Mouse (Mus musculus) adrenal gland, adult (tissue): ENCODE data around the gene Pdik1l.
A peak's percentile ranks its signal among the peaks of the same experiment; 100 is the strongest.

Experiments used
- DNase-seq, 2 experiments: peaks; one replicate each; pipeline ENCODE4 v3.0.0; 2022 to 2023; ENCODE audit warnings: low spot score in 1 of 2; ENCODE audit not compliant: inconsistent age in 2 of 2

The Pdik1l gene

GRCm38 (mm10) chr4:134287575-134288025 lies at the start of gene Pdik1l:
TSS of gene Pdik1l (minus strand) at chr4:134287895.
- peak; percentile 82 to 93 for DNase-seq

- DNase-seq, result no peak
Measured at GRCm38 (mm10) chr4:134330281-134330680, 42.6 kb upstream of the Pdik1l start.

GRCm38 (mm10) chr4:134328832-134329231 lies 41.1 kb upstream of the Pdik1l start:
- no peak for DNase-seq

DNA sequence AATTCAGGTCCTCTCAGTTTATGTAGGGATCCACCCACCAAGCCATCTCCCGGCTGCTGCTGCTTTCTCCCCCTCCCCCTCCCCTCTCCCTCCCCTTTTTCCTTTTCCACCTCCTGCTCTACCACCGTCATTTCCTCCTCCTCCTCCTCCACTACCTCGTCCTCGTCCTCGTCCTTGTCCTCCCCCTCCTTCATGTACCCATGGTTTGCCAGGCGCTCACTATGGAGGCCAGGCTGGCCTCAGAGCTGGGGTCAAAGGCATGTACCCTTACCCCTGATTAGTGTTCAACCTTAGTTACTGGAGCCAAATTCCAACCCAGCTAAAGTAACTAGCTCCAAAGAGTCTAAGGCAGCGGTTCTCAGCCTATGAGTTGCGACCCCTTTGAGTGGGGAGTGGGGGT lies 40.5 kb upstream of the Pdik1l start:
- DNase-seq, result no peak

DNA sequence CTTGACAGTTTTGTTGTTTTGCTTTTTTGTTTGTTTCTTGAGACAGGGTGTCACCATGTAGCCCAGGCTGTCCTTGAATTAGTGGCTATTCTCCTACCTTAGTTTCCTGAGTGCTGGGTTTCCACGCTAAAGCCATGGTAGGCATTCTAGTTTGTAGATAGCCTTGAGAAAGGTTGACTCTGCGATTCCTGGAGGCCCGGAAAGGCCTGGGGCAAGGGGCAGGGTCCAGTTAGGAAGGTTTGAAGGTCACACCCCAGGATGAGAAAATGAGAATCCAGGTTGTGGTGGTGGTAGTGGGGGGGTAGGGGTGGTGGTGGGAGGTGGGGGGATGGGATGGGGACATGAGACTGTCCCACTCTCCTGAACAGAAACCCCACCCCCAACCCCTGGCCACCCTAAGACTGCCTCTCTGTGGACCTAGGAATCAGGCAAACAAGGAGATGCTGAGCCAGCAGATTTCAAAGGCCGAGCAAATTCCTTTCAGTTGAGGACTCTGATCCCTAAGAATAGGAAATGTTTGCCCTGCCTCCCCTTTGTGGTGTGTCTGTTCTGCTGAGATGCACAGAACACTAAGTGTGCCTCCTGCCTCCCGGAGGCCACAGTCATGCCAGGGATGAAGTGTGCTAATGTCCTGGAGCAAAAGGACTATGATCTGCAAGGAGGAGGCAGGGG lies 39.3 kb upstream of the Pdik1l start:
- DNase-seq, result no peak

GRCm38 (mm10) chr4:134324655-134325054 lies 37.0 kb upstream of the Pdik1l start:
- no peak for DNase-seq

DNA sequence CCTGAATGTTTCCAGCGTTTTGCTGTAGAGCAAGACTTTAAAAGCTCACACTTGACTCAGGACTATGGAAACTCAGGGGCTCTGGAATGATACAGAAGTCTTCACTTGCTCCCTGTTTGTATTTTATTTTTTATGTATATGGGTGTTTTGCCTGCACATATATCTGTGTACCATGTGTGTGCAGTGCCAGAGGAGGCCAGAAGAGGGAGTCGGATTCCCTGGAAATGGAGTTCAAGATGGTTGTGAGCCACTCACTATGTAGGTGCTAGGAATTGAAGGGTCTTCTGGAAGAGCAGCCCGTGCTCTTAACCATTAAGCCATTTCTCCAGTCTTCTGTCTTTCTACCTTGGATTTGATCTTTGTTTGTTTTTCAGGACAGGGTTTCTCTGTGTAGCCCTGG lies 33.8 kb upstream of the Pdik1l start:
- peak in 1 of 2 experiments; percentile 42 for DNase-seq

- no peak for DNase-seq
Measured at GRCm38 (mm10) chr4:134319674-134320073, 32.0 kb upstream of the Pdik1l start.

DNA sequence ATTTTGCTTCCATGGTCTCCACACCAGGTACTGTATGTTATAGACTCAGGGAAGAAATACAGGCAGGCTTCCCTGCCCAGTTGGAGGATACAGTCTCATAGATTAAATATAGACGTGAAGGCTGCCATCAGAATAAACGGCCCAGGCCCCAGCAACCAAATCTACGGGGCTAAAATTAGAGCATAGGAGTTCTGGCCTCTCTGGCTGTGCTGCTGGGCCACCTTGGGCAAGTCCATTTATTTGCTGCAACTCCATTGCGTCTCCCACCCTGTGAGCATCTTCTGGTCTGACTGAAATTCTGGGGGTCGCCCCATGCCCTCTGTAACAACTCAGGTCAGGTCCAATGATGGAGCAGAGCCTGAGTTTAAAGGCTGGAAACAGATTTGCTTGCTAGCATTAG lies 31.4 kb upstream of the Pdik1l start:
- no peak for DNase-seq

DNA sequence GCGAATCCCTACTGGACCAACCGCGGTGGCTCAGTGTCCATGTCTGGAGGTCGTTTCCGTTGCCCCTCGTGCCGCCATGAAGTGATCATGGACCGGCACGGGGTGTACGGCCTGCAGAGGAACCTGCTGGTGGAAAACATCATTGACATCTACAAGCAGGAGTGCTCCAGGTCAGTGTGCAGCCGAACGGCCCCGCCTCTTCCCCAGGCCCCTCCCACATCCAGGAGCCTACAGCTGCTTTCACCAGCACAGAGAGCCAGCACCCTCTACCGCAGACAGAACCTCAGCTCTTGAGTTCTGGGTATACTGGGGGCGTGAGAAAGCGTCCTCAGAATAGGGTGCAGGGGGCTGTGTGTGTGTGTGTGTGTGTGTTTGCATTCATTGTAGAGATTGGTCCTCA lies 28.7 kb upstream of the Pdik1l start:
- DNase-seq, result no peak

DNA sequence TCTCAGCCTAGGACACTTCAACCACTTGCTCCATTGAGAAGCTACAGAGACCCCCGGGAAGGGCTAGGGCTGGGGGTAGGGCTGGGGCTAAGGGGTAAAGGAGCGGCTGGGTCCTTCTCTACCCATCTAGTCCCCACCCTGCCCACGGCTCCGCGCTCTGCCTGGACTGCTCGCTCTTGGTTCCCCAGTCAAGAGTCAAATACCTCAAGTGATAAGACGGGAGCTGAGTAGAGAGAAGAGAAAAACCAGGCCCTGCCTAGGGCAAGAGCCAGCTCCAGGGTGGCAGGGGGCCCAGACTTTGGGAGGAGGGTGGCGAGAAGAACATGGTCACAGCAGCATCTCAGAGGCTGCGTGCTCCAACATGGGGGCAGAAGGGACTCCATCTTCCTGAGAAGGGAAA lies 27.8 kb upstream of the Pdik1l start:
- no peak for DNase-seq

DNA sequence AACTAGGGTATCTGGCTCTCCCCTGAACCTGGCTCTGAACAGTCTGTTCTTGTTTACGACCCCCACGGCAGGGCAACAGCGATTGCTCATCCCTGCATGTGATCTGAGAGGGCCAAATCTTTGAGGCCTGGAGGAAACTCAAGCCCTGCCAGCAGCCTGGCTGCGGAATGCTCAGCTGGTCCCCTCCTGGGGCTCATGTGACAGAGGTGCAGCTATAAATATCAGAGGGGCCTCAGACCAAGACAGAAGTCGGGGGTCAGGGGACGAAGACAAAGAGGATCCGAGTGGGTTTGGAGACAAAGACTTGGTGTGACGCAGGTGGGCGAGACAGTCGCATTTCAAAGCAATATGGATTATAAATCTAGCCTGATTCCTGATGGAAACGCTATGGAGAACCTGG lies 27.2 kb upstream of the Pdik1l start, which contains the start of gene Trim63:
Gene Trim63 (plus strand): TSS at position 245 of the 400 bp plus-strand sequence.
- DNase-seq, result no peak

DNA sequence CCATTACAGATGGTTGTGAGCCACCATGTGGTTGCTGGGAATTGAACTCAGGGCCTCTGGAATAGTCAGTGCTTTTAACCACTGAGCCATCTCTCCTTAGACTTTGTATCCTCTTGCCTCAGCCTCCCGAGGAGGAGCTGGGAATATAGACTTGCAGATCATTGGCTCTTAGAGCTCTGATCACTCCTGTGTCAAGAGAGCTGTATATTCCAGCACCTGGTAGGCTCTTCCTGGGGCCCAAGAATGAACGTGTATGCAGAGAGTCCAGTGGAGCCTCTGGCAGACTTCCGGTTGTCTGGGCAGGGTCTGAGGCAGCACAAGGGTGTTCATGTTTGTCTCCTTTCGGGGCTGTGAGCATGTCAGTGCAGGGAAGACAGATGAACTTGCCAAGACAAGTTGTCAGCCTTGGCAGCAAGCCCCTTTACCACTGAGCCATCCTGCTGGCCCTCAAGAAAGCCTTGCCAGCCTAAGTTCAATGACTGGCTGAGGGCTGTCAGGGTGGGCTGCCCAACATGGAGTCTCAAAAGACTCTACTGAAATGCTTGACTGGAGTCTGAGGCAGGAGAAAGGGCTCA lies 26.5 kb upstream of the Pdik1l start:
- DNase-seq, result no peak

DNA sequence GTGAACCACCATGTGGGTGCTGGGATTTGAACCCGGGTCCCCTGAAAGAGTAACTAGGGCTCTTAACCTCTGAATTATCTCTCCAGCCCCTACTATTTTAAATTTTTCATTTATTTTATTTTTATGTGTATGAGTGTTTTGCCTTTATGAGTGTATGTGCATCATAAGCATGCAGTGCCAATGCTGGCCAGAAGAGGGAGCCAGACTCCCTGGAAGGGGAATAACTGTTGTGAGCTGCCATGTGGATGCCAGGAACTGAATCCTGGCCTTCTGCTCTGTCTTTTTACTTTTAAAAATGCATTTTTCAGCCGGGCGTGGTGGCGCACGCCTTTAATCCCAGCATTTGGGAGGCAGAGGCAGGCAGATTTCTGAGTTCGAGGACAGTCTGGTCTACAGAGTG lies 25.2 kb upstream of the Pdik1l start:
- DNase-seq, result no peak

- DNase-seq, result no peak
Measured at GRCm38 (mm10) chr4:134312341-134312740, 24.6 kb upstream of the Pdik1l start.

DNA sequence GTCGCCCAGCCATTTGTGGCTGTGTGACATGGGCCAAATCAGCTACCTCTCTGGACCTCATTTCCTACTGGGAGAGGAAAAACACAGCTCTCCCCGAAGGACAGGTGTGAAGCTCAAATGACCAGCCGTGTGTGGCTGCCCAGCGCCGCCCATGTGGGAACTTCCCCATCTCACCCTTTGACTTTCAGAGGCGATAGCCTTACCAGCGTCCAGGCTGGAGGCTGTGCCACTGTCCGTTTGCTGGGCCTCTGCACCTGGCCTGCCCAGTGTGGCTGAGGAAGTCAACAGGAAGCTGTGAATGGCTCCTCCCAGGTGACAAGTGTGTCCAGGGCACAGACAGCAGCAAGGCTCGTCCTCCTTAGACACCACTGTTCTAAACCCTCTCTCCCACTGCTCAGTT lies 24.1 kb upstream of the Pdik1l start:
- DNase-seq, result no peak

DNA sequence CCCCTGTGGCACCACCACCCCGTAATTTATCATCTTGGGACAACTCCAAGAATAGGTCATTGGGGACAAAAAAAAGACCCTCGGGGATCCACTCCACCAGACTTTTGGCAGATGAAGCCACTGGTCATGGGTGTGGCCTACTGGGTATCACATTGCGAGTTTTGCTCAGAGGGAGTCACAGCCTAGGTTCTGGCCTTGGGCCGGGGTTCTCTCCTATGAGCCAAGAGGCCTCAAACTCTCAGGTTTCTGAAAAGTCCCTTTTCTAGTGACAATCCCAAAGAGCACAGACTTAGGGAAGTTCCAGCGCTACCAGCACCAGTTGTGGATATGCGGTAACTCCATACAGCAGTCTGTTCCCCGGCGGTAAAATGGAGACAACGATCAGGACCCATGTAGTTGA lies 23.0 kb upstream of the Pdik1l start:
- no peak for DNase-seq

- DNase-seq, result no peak
Measured at GRCm38 (mm10) chr4:134310106-134310505, 22.4 kb upstream of the Pdik1l start.

DNA sequence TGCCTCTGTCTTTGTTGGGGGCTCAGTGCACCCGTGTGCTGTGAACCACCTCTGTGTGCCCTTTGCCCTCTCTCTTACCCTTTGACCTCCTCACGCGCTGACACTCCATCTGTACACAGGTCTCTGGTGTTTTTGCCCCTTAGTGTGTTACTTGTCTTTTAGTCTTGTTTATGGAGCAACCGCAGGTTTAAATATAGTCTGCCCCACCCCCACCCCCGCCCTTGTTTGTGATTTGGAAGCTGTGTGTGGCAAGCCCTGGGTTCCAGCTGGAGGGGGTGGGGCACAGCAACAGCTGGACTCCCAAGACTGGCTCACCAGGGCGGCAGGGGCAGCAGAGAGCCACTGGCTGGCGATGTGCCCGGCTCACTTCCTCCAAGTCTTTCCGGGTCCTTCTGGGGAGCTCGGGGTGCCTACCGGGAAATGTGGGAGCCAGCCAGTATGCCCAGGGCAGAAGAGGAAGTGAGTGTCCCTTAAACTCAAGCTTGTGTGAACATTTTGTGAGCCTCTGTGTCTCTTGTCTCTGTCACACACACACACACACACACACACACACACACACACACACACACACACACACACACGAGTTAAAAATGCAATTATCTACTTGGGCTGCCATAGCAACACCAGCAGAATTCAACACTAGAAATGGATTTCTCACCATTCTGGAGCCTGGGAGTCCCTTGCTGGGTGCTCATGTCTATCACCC lies 19.8 kb upstream of the Pdik1l start:
- peak; percentile 59 to 73 for DNase-seq

DNA sequence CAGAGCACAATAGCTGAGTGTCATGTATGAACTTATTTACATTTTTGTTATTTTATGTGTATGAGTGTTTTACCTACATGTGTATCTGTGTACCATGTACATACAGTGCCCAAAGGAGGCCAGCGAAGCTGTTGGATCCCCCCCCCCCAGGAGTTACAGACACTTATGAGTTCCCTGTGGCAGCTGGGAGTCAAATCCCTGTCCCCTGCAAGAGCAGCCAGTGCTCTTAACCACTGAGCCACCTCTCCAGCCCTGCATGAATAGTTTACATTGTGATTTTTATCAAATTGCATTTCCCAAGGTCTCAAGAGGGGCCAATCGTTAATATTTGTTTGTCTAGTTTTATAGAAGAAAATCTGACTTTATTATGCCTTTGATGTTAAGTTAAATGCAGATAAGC lies 19.3 kb upstream of the Pdik1l start:
- no peak for DNase-seq

DNA sequence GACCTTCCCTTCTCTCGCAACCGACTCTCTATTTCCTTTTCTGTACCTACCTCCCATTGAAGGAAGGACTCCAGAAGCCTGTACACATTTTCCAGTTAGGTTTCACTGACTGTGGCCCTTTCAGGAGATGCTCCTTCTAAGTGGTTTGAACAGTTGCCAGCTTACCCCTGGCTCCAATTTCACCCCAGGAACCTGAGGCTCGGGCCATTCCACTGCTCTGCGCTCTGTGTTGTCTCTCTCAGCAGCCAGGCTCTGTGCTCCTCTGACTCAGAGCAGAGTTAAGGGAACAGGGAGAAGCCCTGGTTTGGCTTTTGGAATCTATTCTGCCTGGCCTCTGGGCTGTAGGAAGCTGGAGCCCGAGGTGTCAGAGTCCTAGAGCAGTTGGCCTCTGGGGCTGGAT lies 14.4 kb upstream of the Pdik1l start:
- no peak for DNase-seq

DNA sequence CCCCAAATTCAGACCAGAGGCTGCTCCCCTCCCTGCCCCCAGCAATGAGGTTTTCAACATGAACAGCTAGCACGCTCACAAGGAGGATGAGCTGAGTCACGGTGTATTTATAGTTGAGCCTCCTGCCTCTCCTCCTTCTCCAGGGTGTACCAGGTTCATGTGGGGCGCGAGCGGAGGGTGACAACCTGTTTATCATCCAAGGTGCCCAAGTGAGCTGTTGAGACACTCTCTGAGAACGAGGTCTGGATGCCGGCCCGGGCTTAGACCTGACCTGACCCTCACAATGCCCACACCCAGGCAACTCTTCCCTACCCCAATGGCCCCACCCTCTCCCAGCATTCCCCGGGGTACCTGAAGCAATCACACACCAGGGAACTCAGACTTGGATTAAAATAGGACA lies 12.6 kb upstream of the Pdik1l start:
- peak in 1 of 2 experiments; percentile 44 for DNase-seq
